Mouse (Mus musculus): ENCODE measurements around the gene Car14. TPM values are rescaled to one million over a fixed set of nuclear protein-coding genes. Genes with fewer than 3 reads are reported as not detected.

Gene Car14
- total RNA-seq, 2 experiments from 2014 or later, result 137 to 170 TPM

DNA sequence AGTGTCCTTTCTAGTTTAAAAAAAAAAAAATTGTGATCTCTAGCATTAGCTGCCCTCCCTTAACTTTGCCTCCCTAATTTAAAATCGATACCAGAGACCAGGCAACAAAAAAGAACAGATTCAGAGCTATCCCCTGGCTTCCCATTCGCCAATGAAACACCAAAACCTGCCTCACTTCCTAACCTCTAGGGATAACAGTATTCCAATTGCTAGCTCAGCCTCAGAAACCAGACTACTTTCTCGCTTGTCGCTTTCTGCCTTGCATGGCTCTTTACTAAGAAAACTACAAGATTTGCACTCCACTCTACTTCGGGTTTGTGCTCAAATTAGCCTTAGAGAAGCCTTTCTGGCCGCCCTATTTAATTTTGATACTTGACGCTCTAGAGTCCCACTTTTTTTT, 48.4 kb downstream of the Car14 start:
- no peak for DNase-seq

- DNase-seq, result peak; percentile 97
These were observed 48.9 kb downstream of the Car14 start, which contains the start of gene Prpf3 for GRCm38 (mm10) chr3:95855502-95856089. Gene Prpf3, minus strand, starts transcription at chr3:95855885.

DNA sequence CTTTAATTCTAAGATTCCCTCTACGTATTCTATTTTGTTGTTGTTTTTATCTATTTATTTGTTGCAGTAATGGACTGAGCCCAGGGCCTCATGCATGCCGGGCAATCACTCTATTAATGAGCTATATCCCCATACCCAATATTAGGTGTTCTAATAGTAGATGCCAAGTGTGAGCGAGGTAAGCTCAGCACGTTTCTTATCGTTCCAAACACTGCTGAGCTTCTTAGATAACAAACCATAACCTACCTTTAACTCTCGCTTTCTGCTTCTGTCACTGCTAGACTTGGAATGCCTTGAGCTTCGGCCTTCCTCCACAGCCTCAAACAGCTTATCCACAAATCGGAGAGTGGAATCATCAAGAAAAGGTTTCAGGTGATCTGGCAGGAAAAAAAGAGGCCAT, 53.2 kb downstream of the Car14 start:
- no peak for DNase-seq

DNA sequence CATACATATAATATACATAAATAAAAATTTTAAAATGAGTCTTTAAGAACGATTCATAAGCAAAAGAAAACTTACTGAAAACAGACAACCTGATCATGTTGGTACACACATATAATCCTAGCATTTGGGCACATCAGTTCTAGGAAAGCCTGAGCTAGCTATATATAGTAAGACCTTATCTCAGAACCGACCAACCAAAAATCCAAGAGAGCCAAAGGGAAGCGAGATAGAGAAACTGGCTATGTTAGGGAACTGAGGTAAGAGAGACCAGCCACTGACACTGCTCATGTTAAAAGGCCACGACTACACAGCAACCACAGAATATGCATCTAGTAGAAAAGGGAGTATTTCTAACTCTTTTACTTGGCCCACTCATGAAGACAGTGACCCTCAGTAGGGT, 53.9 kb downstream of the Car14 start:
- peak in 1 of 2 experiments; percentile 28 for DNase-seq

Other genes with a start within 250 kb of the Car14 start
- gene Mcl1, start 245.9 kb downstream of the Car14 start, total RNA-seq (2021), result 100 to 1,000 TPM; 159 to 167 TPM
- gene Adamtsl4, start 216.8 kb downstream of the Car14 start, total RNA-seq (2021), result 10 to 100 TPM; 39.1 to 40.6 TPM
- gene Ecm1, start 165.1 kb downstream of the Car14 start, total RNA-seq (2021), result 10 to 100 TPM; 46.4 to 52.7 TPM
- 10 to 100 TPM; 44.4 to 49.4 TPM for gene Tars2, start 144.5 kb downstream of the Car14 start, total RNA-seq (2021)
- 10 to 100 TPM; 42.5 to 44.6 TPM for gene Rprd2, start 85.8 kb downstream of the Car14 start, total RNA-seq (2021)
- gene Prpf3, start 48.8 kb downstream of the Car14 start, total RNA-seq (2021), result 10 to 100 TPM; 20.5 to 22.9 TPM
- 100 to 1,000 TPM; 323 to 346 TPM for gene Mrps21, start 33.2 kb downstream of the Car14 start, total RNA-seq (2021)
- 1 to 10 TPM; 5.9 TPM for gene Ciart, start 22.4 kb downstream of the Car14 start, total RNA-seq (2021)
- gene BC028528, start 12.7 kb downstream of the Car14 start, total RNA-seq (2021), result 1 to 10 TPM; 7.6 to 9.6 TPM
- 100 to 1,000 TPM; 109 to 125 TPM for gene Aph1a, start 10.7 kb downstream of the Car14 start, total RNA-seq (2021)
- gene Anp32e, start 24.6 kb upstream of the Car14 start, total RNA-seq (2021), result 10 to 100 TPM; 87.2 to 89.3 TPM
- gene Plekho1, start 91.3 kb upstream of the Car14 start, total RNA-seq (2021), result 10 to 100 TPM; 64.7 to 68.2 TPM
- 10 to 100 TPM; 22.5 to 27.1 TPM for gene Vps45, start 153.8 kb upstream of the Car14 start, total RNA-seq (2021)
- 10 to 100 TPM; 50.3 to 57.4 TPM for gene Otud7b, start 199.8 kb upstream of the Car14 start, total RNA-seq (2021)